Mouse (Mus musculus) right cerebral cortex, postnatal 14 days (tissue): ENCODE results near the gene Lrpprc.
"Not testable (repeated sequence)": the region's sequence is repeated elsewhere in the genome, so short reads cannot be mapped to it uniquely, and the experiment has no call there.

Source experiments
- DNase-seq: peaks from one replicate; pipeline ENCODE4 v3.0.0; 2022

Gene Lrpprc

DNA sequence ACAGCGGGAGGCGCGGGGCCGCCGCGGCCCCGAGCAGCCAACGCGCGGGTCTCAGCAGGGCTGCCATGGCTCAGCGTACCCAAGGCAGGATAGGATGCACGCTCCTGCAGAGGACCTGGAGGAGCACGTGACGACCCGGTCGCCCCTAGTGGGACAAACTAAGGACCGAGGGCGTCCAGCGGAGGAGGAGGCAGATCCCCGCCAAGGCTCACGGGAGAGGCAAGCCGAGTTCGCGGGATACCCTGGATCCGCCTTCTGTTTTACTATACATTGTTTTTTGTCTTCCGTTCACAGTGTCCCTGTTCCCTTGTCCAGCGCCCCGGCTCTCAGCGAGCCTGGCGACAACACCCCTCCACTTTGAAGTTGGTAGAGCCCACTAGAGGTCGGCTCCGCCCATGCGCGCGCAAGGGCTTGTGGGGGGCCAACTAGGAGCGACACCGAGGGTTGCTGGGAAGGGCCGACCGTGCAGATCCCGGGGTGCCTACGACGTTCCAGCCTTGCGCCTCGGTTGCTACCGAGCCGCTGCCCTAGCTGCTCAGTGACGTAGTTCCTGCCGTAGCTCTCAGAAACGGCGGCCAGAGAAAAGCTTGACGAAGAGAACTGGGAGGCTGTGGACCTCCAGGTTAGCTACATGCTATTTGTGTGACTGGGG, at the start of gene Lrpprc:
Gene Lrpprc, minus strand, starts transcription at position 343 of the 652 bp plus-strand sequence.
- DNase-seq = peak; percentile 92

DNA sequence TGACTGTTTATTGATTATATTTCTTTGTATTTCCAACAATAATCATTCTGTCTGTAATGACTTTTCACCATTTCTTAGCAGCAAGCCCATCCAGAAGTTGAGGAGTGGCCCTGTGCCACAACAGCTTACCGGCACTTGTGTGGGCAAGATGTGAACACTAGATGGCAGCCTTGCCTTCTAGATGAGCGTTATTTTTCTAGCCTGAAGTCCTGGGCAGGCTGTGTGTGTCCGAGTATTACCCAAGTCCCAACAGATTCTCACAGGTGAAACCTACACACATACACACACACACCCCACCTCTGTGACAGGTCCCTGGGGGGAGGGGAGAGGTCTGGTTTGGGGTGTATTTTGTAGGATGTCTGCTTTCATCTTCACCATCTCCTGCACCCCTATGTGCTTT, 47.2 kb upstream of the Lrpprc start:
- peak; percentile 73 for DNase-seq

DNA sequence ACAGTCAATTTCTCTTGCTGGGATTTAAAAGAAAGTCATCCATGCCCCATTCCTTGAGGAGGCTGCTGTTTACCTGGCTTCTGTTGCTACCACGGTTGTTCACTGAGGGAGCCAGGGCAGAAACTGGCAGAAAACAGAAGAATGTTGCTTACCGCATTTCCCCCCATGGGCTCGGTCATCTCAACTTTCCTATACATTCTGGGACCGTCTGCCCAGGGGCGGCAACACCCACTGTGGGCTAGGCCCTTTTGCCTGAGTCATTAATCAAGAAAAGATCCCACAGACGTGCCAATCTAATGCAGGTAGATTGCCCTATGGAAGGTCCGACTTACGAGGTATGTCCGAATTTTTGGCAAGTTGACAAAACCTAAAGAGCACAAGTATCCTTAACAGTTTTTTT, 44.7 kb upstream of the Lrpprc start:
- DNase-seq = no peak

DNA sequence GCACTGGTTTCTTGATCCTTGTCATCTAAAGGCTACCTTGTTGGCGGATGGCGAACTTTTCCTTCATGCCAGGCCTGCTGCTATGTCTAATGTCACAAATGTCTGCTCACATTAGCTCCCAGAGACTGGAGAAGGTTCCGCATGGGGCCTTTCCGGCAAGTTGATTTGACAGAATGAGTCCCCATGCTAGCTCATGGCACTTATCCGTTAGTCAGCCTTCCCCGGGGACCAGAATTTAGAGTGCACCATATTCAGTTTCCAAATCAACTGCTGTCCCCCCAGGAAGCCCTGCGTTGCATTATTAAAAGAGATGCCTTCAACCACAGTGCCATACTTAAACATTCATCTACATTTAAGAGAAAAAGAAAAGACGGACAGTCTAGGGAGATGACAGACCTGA, 41.8 kb upstream of the Lrpprc start:
- DNase-seq = no peak

DNA sequence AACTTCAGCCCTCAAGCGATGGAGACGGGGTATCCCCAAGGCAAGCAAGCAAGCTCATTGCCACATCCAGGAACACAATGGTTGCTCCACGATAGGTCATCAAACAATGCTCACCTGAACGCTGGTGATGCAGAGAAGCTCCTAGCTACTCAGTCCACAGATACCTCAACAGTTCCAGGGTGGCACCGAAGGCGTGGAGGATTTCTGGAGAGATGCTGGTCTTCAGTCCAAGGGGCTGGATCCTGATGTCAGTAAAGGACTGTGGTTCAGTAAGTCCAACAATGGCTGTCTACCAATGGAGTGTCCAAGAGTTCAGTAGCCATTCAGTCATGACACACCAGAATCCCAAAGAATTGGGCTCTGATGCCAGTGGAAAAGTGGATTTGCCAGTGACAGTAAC, 37.7 kb upstream of the Lrpprc start:
- DNase-seq = no peak

DNA sequence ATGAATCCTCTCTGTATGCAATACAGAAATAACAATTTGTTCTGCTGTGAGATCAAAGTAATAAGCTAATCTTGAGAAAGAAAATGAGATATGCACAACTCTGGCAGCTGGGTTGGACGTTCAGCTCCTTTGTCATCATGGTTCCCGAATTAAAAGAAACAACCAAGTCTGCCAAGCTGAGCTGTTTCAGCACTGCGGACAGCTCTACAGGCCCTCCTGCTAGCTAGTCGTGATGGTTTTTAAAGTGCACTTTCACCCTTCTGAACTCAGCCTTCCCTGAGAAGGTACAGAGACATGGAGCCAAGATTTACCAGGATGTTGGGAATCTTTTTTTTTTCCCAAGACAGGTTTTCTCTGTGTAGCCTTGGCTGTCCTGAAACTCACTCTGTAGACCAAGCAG, 30.0 kb upstream of the Lrpprc start:
- DNase-seq = no peak

DNA sequence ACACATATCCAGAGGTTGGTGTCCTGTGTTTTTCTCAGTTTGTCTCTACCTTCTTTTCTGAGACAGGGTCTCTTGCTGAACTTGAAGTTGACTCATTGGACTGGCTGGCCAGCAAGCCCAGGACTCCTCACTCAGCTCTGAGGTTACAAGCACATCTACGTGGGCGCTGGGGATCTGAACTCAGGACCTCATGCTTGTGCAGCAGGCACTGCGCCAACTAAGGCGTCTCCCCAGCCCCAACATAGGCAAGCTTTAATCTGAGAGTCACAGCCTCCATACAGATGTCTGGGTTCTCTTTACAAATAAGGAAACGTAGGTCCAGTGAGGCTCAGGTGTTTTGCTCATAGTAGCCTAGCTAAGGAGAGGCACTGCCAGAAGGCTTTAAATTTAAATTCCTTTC, 27.8 kb upstream of the Lrpprc start:
- DNase-seq = no peak

DNA sequence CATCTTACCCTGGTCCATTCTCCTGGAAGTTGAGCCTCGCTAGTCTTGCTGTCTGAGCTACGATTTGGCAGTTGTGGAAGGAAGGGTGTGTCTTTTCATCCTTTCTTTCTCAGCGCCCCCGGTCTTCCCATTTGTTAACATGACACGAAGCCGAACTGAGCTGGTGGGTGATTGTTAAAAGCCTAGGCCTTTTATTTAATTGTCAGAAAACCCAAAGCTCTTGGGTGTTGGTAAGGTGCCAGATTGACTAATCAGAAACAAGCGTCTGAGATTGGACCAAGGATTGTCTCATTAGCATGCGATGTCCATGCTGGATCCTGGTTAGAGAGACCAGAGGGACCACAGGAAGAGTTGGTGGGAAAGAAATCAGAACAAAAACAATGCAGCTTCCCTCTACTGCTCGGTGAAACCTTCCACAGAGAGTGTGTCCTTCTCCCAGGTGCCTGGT, 25.4 kb upstream of the Lrpprc start:
- DNase-seq = no peak

DNA sequence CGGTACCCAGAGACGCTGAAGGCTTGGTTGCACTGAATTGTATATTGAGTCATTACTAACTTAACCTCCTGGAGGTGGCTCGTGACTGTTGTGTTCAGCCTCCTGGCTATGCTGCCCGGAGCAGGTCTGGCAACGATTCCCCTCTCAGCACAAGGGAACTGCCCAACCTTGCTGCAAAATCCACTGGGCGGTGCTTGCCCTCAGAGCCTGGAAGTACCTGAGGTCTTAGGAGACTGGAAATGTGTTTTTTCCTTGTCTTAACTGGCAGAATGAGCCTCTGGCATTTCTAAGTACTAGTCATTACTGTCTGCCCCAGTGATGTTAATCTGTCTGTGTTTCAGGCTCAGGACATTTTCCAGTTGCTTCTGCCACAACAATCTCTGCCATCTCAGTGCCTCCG, 24.3 kb upstream of the Lrpprc start:
- no peak for DNase-seq

DNA sequence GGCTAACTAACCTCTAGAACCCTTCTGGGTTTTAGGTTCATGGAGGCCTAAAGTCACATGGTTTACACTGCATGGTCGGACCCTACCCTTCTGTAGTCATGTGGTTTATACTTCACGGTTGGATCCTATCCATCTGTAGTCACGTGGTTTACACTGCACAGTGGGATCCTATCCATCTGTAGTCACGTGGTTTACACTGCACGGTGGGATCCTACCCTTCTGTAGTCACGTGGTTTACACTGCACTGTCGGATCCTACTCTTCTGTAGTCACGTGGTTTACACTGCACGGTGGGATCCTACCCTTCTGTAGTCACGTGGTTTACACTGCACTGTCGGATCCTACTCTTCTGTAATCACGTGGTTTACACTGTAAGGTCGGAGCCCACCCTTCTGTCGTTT, 23.6 kb upstream of the Lrpprc start:
- DNase-seq = not testable (repeated sequence)

DNA sequence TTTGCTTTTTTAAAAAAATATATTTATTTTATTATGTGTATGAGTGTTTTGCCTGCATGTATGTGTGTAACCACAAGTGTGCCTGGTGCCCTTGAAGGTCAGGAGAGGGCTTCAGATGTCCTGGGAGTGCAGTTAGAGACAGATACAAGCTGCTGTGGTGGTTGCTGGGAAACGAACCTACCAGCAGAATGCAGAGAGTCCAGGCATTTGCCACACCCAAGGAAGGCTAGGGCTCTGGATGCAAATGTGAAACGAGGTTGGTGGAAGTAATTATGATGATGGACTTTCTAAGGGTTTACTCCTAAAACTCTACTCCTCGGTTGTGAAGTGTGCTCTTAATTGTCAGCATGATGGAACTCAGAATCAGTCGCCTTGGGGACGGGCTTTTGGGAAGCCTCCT, 1.4 kb upstream of the Lrpprc start:
- no peak for DNase-seq

DNA sequence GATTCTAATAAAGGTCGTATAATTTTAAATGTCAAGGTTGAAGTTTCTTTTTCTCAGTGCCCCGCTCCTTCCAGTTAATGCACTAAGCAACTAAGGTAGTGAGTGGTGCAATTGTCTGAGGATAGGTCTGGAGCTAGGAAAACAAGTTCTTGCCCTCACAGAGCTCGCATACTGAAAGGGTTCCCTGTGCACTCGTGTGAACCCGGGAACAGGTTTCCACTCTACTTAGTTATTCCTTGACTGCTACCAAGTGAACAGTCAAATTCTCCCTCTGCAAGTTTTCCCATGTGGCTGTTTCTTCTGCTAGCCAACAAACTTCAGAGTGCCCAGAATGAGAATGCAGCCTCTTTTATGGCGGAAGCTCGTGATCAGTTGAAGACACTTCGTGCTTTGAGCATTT, 567 bp upstream of the Lrpprc start:
- DNase-seq = no peak

DNA sequence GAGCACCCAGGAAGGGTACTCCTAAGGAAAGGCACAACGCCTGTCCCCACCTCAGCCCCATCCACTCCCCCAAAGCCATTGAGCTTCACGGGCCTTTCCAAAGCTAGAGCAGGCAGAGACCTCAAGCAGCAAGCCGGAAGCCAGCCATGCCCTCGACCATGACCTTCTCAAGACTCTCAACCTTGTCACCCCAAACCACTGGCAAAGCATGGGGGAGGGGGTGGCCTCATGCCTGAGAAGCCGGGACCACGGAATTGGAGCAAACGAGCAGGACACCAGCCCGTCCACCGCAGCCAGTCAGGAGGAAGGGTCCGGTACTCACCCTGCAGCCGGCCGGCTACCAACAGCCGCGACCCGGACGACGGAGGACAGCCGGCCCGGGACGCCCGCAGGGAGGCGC, 546 bp downstream of the Lrpprc start:
- DNase-seq = no peak

DNA sequence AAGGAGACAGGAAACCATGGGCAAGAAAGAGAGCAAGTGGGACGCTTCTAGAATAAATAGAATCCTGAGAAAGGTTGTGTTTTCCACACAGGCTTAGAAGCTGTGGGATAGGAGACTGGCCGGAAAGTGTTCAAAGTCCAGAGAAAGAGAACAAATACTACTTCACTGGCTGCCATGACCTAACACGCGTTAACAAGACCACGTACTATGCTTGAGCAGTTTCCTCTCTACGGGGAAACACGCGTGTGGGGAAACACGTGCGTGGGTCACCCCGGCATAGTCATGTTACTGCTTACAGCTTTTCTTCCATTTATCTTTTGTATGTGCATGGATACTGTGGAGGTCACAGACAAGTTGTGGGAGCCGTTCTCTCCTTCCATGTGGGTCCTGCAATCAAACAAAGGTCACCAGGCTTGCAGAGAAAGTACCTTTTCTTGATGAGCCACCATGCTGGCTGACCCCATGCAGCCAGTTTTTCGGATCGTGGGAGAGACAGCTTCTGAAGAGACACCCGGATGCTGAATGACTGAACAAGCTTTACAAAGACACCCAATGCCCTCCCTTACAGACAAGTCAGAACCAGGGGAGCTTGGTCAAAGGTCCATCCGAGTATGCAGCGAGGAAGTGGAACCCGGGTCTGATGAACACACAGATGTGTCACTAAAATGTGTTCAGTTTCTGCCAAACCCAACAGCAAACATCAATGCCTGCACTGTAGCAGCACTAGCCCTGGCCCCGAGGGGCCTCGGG, 2.0 kb downstream of the Lrpprc start:
- DNase-seq = no peak

DNA sequence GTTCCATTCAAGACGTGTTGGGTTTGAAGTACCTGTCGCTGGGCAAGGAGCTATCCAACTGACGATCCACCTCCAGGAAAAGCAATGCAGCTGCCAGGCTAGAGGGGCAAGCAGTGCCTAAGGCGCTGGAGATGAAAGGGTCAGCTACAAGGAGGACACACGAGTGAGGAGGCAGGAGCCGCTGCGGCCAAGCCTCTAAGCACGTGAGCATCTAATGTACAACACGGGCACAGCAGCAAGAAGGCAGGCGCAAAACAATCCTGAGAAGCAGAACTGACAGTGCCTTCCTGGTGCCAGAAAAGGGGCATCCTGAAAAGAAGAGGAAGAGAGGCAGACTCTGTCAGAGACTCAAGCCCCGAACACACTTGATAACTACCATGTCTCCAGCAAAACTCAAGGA, 3.1 kb downstream of the Lrpprc start:
- DNase-seq = no peak

DNA sequence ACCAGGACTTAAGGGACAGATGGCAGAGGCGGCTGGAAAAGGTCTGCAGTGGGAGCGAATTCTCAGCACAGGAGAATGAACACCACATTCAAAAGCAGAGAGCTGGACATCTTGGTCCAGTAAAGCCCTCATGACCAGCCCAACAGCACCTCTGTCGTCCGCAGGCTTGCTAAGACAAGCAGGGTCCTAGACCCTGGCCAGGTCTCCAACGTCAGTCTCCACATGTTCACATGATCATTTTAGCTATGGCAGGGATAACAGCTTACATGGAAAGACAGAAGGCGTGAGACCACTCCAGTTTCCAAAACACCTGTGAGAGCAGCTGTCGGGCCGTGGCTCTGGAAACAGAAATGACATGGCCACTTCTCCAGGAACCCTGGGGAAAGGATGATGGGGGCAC, 3.7 kb downstream of the Lrpprc start:
- no peak for DNase-seq

DNA sequence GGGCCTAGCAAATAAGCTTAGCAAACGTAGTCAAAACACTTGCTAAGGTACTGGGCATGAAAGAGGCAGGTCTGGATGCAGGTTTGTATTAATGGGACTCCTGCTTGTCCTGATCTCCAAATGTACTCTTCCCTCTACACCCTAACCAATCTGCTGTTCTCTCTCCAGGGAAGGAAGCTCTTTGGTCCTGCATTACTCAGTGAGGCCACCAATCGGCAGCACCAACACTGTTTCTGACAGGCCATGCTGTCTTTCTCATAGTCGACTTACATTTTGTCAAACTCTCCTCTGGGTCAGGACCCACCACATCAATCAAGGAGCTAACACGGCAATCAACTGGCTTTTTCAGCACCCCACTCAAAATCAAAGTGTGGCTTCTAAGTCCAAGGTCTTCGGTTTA, 5.4 kb downstream of the Lrpprc start:
- no peak for DNase-seq

DNA sequence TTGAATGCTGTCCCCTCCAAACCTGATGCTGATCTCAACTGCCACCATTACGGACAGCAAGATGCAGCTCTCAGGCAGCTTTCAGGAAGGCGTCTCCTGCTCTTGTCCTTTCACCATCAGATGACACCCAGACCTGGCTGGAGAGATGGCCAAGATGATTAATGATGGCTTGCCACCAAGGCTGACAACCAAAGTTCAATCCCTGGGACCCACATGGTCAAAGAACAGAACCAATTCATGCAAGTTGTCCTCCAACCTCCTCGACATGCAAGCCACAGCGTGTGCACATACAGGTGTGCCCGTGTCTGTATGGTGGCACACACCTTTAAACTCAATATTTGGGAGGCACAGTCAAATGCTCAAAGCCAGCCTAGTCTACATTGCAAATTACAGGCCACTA, 7.1 kb downstream of the Lrpprc start:
- no peak for DNase-seq

DNA sequence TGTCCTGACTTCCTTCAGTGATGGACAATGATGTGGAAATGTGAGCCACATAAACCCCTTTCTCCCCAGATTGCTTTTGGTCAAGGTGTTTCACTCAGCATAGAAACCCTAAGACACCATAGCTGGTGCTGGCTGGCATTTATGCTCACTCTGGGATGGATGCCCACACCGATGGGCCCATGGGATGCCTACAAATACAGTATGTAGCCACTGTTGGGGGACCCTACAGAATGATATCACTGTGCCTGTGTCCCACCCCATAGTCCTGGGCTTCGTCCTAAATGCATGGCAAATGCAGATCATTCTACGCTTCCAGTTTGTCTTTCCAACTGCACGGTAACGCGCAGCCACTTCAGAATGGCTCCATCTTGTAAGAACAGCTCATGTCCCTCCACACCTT, 10.3 kb downstream of the Lrpprc start:
- DNase-seq = no peak

DNA sequence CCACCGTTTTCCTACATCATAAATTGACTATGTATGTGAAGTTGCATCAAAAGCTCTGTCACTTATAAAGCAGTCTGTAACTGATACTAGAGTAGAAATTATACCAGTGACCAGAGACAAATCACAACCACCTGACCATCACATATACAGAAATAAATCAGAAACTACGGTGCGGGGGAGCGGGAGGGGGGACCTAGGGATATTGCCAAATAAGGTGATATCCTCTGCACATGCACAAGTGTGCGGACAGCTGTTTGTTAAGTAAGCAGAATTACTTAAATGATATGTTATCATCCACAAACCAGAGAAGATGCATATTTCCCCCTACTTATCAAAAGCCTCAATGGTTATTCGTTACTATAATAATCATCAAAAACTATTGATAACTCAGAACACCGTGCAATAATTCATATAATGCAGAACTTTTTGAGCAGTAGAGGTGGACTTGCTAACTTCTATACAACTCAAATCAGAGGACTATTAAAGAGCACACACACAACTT, 12.1 kb downstream of the Lrpprc start:
- no peak for DNase-seq

DNA sequence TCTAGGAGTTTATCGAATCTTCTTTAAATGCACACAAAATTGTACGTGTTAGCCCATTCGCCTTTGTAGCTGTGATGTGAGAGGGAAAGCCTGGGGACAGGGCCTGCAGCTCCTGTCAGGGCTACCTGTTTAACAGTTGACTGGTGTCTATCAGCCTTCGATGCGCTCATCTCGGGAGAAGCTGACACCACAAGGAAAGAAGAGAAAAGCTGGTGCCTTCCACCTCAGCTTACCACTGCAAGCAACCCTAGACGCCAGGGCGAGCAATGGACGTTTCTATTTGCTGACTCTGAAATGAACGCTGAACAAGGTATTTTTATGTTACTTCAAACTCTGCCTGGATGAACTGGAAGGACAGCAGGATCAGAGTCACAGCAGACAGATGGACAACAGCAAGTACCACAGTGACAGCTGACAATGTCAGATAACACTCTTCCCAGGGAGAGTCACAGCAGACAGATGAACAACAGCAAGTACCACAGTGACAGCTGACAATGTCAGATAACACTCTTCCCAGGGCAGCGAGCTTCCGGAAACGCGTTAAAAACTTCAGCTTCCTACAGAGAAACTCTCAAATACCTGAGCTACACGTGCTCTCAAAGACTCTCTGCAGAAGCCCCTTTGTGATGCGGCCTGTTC, 14.1 kb downstream of the Lrpprc start:
- DNase-seq = no peak

DNA sequence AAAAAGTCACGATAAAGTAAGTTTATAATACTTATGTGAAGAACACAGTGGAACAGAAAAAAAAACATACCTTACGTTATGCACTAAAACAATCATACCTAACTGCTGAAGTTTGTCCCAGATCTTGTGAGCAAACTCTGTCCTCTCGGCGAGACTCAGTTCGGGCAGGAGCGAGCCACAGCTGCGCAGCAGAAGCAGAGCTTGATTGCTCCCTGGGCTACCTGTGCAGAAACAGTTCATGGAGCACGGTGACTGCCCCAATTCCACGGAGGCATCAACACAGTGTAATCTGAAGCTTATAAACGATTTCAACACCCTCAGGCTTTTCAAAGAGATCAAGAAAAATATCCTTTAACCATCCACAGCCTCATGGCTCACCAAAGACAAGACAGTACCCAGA, 15.3 kb downstream of the Lrpprc start:
- DNase-seq = no peak

DNA sequence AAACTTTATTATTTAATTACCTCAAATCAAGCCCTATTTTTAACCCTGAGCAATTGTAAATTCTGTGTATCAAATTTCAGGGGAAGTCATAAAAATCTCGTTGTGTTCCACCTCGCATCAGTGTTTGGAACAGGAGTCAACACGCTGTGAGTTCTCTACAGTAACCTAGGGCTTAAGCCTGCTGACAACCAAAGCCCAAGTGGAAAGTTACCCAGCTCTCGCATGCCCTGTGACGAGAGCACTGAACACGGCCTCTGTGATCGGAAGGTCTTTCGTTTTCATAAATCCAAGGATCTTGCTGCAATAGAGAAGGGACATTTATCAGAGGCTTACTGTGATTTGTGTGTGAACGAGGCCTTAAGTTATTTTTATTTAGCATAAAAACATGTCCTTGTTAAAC, 18.7 kb downstream of the Lrpprc start:
- DNase-seq = no peak

DNA sequence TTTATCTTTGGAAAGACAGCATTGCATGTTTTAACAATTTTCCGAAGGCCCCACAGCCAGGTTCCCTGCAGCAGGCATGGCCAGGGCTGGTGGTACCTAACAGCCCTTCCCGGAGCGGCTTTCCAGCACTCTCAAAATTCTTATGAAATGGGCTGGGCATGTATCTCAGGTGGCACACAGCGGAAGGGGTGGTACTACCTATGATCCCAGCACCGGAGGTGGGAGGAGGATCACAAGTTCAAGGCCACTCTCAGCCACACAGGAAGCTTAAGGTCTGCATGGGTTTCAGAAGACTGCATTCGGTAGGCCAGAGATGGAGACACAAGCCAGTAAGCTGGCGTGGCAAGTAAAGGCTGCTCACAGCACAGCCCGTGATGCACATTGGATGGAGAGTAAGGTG, 31.6 kb downstream of the Lrpprc start:
- no peak for DNase-seq
